Comparison of ENCODE assay signal across 7 mouse cellular contexts in the genomic region with DNA sequence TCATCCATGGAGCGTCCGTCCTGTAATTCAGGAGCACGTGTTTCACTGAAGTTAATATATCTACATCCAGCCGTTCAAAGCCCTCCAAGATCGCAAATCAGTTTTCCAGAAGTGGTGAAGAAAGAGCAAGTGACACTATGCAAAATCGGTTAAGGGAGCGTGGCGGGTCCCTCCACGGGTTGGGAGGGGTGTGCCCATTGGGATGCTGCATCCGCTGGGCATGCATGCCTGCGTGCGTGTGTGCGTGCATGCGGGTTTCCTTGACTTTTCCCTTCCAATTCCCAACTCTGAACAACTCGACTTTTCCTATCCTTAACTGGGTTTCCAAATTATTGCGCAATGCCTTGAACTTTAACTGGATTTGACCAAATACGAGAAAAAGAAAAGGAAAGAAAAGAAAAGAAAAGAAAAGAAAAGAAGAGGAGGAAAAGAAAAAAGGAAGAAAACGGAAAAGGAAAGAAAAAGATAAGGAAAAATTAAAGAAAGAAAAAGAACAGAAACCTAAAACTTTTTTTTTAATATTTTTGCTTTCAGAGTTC. TPM values are rescaled to one million over a fixed set of nuclear protein-coding genes. Genes with fewer than 3 reads are reported as not detected.
DNase-seq lines count a peak whose midpoint lies in the region; ATAC-seq and TF ChIP-seq lines count a peak whose summit lies in the region.

No protein-coding gene starts in this region.

- TF ChIP-seq CTCF in testis, adult 2 months (IDR thresholded peaks at IDR 0.05; ENCODE audit: control insufficient read depth, insufficient read depth, insufficient replicate concordance, low read depth, low read length): no peak
- TF ChIP-seq CTCF in stomach, postnatal 0 days (IDR thresholded peaks at IDR 0.05; ENCODE audit: low read depth): no peak

- peak overlapping the region; percentile 93 for H3K4me2 ChIP-seq in heart, embryonic 13.5 days
- H3K4me2 ChIP-seq in liver, embryonic 13.5 days: peak overlapping the region; percentile 55
- H3K4me2 ChIP-seq in stomach, postnatal 0 days (replicated peaks; ENCODE audit: low read depth): peak overlapping the region; percentile 75

- ATAC-seq in heart, embryonic 13.5 days (ENCODE audit: extremely low read depth, insufficient number of reproducible peaks, low FRiP score, low TSS enrichment): no peak
- no peak for ATAC-seq in liver, embryonic 13.5 days (ENCODE audit: low read depth)
- no peak for ATAC-seq in stomach, postnatal 0 days (ENCODE audit: low FRiP score, low TSS enrichment)

- no peaks in the 10 kb centered on the region for H3K27me3 ChIP-seq in testis, adult 2 months (ENCODE audit: control insufficient read depth, insufficient read depth, low read length)
- peaks cover 53% of the 10 kb centered on the region for H3K27me3 ChIP-seq in heart, embryonic 13.5 days (replicated peaks)
- peaks cover 39% of the 10 kb centered on the region for H3K27me3 ChIP-seq in liver, embryonic 13.5 days
- H3K27me3 ChIP-seq in stomach, postnatal 0 days (ENCODE audit: control insufficient read depth, insufficient read depth, low read length): no peaks in the 10 kb centered on the region

- H3K27ac ChIP-seq in testis, adult 2 months (ENCODE audit: control insufficient read depth, insufficient read depth, low read depth, low read length): no peak overlapping the region
- no peak overlapping the region for H3K27ac ChIP-seq in heart, embryonic 13.5 days (replicated peaks)
- no peak overlapping the region for H3K27ac ChIP-seq in liver, embryonic 13.5 days
- H3K27ac ChIP-seq in stomach, postnatal 0 days (replicated peaks): no peak overlapping the region

- TF ChIP-seq EP300 in stomach, postnatal 0 days (optimal IDR thresholded peaks at IDR 0.05): no peak

- H3K36me3 ChIP-seq in testis, adult 2 months (ENCODE audit: control insufficient read depth, insufficient read depth, low read length): no peaks in the 10 kb centered on the region
- H3K36me3 ChIP-seq in heart, embryonic 13.5 days: no peaks in the 10 kb centered on the region
- H3K36me3 ChIP-seq in liver, embryonic 13.5 days: no peaks in the 10 kb centered on the region
- H3K36me3 ChIP-seq in stomach, postnatal 0 days (ENCODE audit: control insufficient read depth, insufficient read depth, low read length): no peaks in the 10 kb centered on the region

- no peak for DNase-seq in testis, postnatal 10 days (ENCODE audit: low spot score)
- no peak for DNase-seq in liver, embryonic 13.5 days
- no peak for DNase-seq in stomach, postnatal 0 days (ENCODE audit: low spot score)
- no peak for DNase-seq in right cerebral cortex, adult 18-20 months
- DNase-seq in right cerebral cortex, postnatal 25 days: no peak

- TF ChIP-seq POLR2A in testis, adult 2 months (IDR thresholded peaks at IDR 0.05; ENCODE audit: control insufficient read depth, low read depth, low read length): no peak

- no peaks in the 10 kb centered on the region for H3K9me3 ChIP-seq in heart, embryonic 13.5 days
- no peaks in the 10 kb centered on the region for H3K9me3 ChIP-seq in liver, embryonic 13.5 days (replicated peaks)
- H3K9me3 ChIP-seq in stomach, postnatal 0 days (ENCODE audit: control insufficient read depth, low read length): no peaks in the 10 kb centered on the region

- H3K4me3 ChIP-seq in testis, adult 2 months (ENCODE audit: control insufficient read depth, low read depth, low read length): 0 out of 2 replicates have a peak overlapping the region, but pooled peaks have one; percentile 16
- peak overlapping the region; percentile 60 for H3K4me3 ChIP-seq in heart, embryonic 13.5 days
- H3K4me3 ChIP-seq in liver, embryonic 13.5 days (replicated peaks): peak overlapping the region; percentile 47
- peak overlapping the region; percentile 51 for H3K4me3 ChIP-seq in stomach, postnatal 0 days (ENCODE audit: low read depth, low read length)

- 6% methylated on average over 18 of the region's 18 CpGs for WGBS in heart, embryonic 13.5 days
- 6% methylated on average over 18 of the region's 18 CpGs for WGBS in liver, embryonic 13.5 days (ENCODE audit: insufficient replicate concordance)
- WGBS in stomach, postnatal 0 days: 7% methylated on average over 18 of the region's 18 CpGs

- peak overlapping the region; percentile 67 for H3K9ac ChIP-seq in heart, embryonic 13.5 days
- no peak overlapping the region for H3K9ac ChIP-seq in liver, embryonic 13.5 days
- H3K9ac ChIP-seq in stomach, postnatal 0 days (ENCODE audit: low read length): no peak overlapping the region; the same call in 1 of the 2 replicates

- H3K4me1 ChIP-seq in testis, adult 2 months (ENCODE audit: control insufficient read depth, insufficient read depth, low read length): peaks cover 10% of the 10 kb centered on the region; the same call in 1 of the 2 replicates
- peaks cover 20% of the 10 kb centered on the region for H3K4me1 ChIP-seq in heart, embryonic 13.5 days
- H3K4me1 ChIP-seq in liver, embryonic 13.5 days (replicated peaks): no peaks in the 10 kb centered on the region
- H3K4me1 ChIP-seq in stomach, postnatal 0 days (replicated peaks; ENCODE audit: control insufficient read depth, insufficient read depth): no peaks in the 10 kb centered on the region

RNA-seq across cellular contexts. Expression of a gene that starts 1.2 kb away (rescaled TPM):
- 0.06 TPM in 1 of 2 replicates, not detected in the other for polyA plus RNA-seq in testis, adult 2 months (2012; rRNA removed)
- polyA plus RNA-seq in heart, embryonic 13.5 days (2015; fragmentation: Nextera tagmentation; extraction: Ambion mirVana): 2.6 and 3.3 TPM in 2 replicates
- polyA plus RNA-seq in liver, embryonic 13.5 days (2015; fragmentation: Nextera tagmentation; extraction: Ambion mirVana): 0.41 and 0.48 TPM in 2 replicates
- 2.7 and 3.1 TPM in 2 replicates for polyA plus RNA-seq in stomach, postnatal 0 days (2015; fragmentation: Nextera tagmentation; extraction: Ambion mirVana)
